Mouse (Mus musculus) liver, embryonic 15.5 days (tissue): ENCODE measurements around the gene Msn. TPM values are rescaled to one million over a fixed set of nuclear protein-coding genes. Genes with fewer than 3 reads are reported as not detected.
A peak's percentile ranks its signal among the peaks of the same experiment; 100 is the strongest.

Source experiments
- ATAC-seq: fragments of 200-750 bp; cut with Nextera tagmentation; 2 replicates; pipeline ENCODE4 v1.8.0; 2017; ENCODE audit warnings: moderate number of reproducible peaks, mild to moderate bottlenecking, moderate library complexity; ENCODE audit not compliant: insufficient read depth
- H3K27ac ChIP-seq: fragments of 300-500 bp; sonication (generic); replicated peaks from 2 replicates; pipeline ENCODE4 v1.5.1; 2015; ENCODE audit warnings: mild to moderate bottlenecking, inconsistent platforms
- H3K27me3 ChIP-seq: fragments of 300-500 bp; sonication (generic); 2 replicates; pipeline ENCODE4 v1.6.1; 2015; ENCODE audit warnings: mild to moderate bottlenecking, inconsistent platforms
- H3K36me3 ChIP-seq: fragments of 300-500 bp; sonication (generic); replicated peaks from 2 replicates; pipeline ENCODE4 v1.6.1; 2015; ENCODE audit warnings: moderate library complexity, mild to moderate bottlenecking, inconsistent platforms
- H3K4me1 ChIP-seq: fragments of 300-500 bp; sonication (generic); replicated peaks from 2 replicates; pipeline ENCODE4 v1.6.1; 2015; ENCODE audit warnings: inconsistent platforms
- H3K4me2 ChIP-seq: fragments of 300-500 bp; sonication (generic); 2 replicates; pipeline ENCODE4 v1.6.1; 2015; ENCODE audit warnings: moderate library complexity, mild to moderate bottlenecking, inconsistent platforms
- H3K4me3 ChIP-seq: fragments of 300-500 bp; sonication (generic); replicated peaks from 2 replicates; pipeline ENCODE4 v1.5.1; 2015; ENCODE audit warnings: mild to moderate bottlenecking, inconsistent platforms
- H3K9ac ChIP-seq: fragments of 300-500 bp; sonication (generic); 2 replicates; pipeline ENCODE4 v1.6.1; 2015; ENCODE audit warnings: moderate library complexity, mild to moderate bottlenecking, inconsistent platforms
- H3K9me3 ChIP-seq: fragments of 300-500 bp; sonication (generic); replicated peaks from 2 replicates; pipeline ENCODE4 v1.6.1; 2016; ENCODE audit warnings: inconsistent platforms
- WGBS: fragments of 180-500 bp; shearing (Covaris S2); methylation state at CpG from one replicate; pipeline ENCODE4 v1.1.7; 2015; ENCODE audit warnings: mixed read lengths; ENCODE audit not compliant: insufficient replicate concordance; 5-methylcytosine and 5-hydroxymethylcytosine counted together
- polyA plus RNA-seq: library from polyadenylated mRNA; unstranded; fragments of >200 nt; fragmentation: Nextera tagmentation; extraction: Ambion mirVana; gene quantifications from 2 replicates; pipeline ENCODE4 v1.2.1, GENCODE M21; 2015

The Msn gene
- polyA plus RNA-seq, 1 experiment from 2014 or later = 53.9 TPM

DNA sequence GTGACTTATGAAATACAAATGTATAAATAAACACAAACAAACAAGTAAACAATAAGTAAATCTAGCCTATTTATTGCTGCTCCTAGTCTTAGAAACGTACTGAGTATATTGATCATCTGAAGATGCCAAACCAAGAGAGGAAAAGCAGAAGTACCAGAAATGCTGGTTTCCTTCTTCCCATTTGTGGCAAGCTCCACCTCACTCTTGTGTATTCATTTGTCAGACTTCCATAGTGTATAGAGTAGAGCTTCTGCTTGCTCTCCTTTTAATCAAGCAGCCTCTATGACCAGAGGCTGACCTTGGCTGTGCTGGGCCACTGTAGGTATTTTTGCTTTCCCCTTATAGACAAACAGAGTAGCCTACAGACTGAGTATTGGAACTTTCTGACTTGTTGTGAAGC, 21.5 kb downstream of the Msn start:
- Histone ChIP-seq H3K9me3 (no peaks in the 10 kb centered on the region), H3K36me3 (no peaks in the 10 kb centered on the region), H3K27ac (no peak overlapping the region), H3K27me3 (no peaks in the 10 kb centered on the region), H3K9ac (no peak overlapping the region), H3K4me1 (no peaks in the 10 kb centered on the region), H3K4me3 (no peak overlapping the region), H3K4me2 (no peak overlapping the region)
- ATAC-seq = no peak
- WGBS = 32% methylated on average over 1 of the region's 1 CpGs

DNA sequence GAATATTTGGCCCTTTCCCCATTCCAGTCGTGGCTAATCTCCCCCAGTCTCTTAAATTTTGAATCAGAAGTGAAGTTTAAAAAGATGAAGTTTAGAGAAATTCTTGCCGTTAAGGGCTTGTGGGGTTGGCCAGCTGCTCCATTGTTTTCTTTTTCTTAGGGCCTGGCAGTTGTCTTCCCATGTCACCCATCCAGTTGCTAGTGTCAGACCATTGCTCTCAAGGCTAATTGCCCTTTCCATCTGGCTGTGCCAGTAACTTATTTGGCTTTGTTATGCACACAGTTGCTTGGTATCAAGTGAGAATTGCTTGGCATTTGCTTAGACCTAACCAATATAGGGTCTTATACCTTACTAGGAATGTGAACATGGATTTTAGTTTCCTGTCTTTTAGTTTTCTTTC, 24.2 kb downstream of the Msn start:
- 56% methylated on average over 2 of the region's 2 CpGs for WGBS
- no peaks in the 10 kb centered on the region for H3K27me3 ChIP-seq
- H3K9me3 ChIP-seq = no peaks in the 10 kb centered on the region
- H3K4me3 ChIP-seq = no peak overlapping the region
- no peak overlapping the region for H3K27ac ChIP-seq
- no peaks in the 10 kb centered on the region for H3K4me1 ChIP-seq
- no peaks in the 10 kb centered on the region for H3K36me3 ChIP-seq
- no peak overlapping the region for H3K4me2 ChIP-seq
- H3K9ac ChIP-seq = no peak overlapping the region
- ATAC-seq = no peak

DNA sequence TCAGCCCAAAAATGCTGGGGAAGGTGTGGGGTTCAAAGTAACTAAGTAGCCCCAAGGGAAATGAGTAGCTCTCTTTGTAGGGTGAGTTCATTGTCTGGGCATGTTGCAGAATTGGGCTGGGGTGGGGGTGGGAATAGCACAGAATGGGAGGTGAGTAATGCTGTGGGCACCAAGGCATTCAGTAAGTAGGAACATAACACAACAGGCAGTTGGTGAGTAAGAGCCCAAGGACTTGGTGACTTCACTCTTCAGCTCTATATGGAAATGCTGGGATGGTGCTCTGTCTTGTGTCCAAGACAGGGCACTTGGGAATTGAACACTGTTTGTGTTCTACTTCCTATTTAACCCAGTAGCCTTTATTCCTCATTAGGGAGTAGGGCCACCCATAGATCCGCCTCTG, 26.1 kb downstream of the Msn start:
- no peak overlapping the region for H3K4me3 ChIP-seq
- 61% methylated on average over 1 of the region's 1 CpGs for WGBS
- no peak overlapping the region for H3K27ac ChIP-seq
- ATAC-seq = no peak
- H3K27me3 ChIP-seq = no peaks in the 10 kb centered on the region
- no peaks in the 10 kb centered on the region for H3K36me3 ChIP-seq
- no peak overlapping the region for H3K9ac ChIP-seq
- no peaks in the 10 kb centered on the region for H3K9me3 ChIP-seq
- H3K4me2 ChIP-seq = no peak overlapping the region
- H3K4me1 ChIP-seq = no peaks in the 10 kb centered on the region

DNA sequence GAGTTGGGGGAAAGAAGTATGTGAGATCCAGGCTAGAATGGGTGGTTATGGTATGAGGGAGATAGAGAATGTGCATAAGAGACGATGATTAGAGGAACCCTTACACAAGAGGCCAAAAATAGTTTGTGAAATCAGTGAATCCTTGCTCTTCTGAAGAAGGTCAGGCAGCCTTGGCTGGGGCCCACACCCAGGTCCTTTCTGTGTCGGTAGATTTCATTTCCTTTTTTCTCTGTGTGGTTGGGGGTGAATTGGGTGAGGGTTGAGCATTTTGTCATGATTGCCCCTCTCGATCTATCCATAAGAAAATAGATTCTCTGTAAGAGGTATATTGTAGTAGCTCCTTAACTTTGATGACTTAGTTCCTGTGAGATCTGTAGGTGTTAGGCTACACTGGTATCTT, 31.0 kb downstream of the Msn start:
- no peak for ATAC-seq
- no peak overlapping the region for H3K9ac ChIP-seq
- no peaks in the 10 kb centered on the region for H3K9me3 ChIP-seq
- H3K4me1 ChIP-seq = peaks cover 11% of the 10 kb centered on the region
- no peaks in the 10 kb centered on the region for H3K36me3 ChIP-seq
- no peaks in the 10 kb centered on the region for H3K27me3 ChIP-seq
- no peak overlapping the region for H3K4me3 ChIP-seq
- no peak overlapping the region for H3K4me2 ChIP-seq
- H3K27ac ChIP-seq = no peak overlapping the region
- WGBS = 31% methylated on average over 3 of the region's 3 CpGs

DNA sequence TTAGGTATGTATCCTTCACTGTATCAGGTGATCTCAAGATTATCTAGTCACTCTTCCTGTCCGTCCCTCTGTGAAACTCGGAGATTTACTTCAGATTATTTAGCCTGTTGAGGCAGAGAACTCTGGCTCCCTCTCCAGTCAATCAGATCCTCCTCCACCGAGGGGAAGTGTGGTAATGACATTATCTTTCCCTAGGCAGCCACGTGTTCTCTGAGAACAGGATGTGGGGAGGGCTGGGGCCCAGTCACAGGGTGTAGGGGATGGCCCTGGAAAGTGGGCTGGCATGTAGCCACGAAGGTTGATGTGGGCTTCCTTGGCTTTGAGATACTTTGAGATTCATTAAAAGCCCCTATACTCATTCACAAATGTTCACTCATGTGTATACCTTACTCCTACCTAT, 34.3 kb downstream of the Msn start:
- 16% methylated on average over 5 of the region's 5 CpGs for WGBS

DNA sequence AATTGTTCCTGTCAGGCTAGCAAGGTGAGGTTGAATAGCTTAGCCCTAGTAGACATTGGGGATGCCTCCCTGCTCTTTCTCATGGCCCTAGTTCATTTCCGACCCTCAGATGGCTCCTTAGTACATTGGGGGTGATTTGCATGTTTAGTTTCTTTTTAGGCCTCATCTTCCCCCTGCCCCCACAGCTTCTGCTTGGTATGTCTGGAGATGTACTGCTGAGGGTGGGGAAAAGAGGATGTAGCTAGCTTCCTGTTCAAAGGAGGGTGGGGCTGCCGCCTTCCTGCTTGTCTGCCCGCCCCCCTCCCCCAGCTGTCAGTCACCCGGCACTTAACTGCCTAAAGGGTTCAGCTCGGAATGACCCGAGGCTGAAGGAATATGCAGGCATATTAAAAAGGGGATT, 34.8 kb downstream of the Msn start:
- no peak overlapping the region for H3K27ac ChIP-seq
- peaks cover 35% of the 10 kb centered on the region for H3K4me1 ChIP-seq
- H3K9me3 ChIP-seq = no peaks in the 10 kb centered on the region
- 13% methylated on average over 6 of the region's 6 CpGs for WGBS
- H3K4me2 ChIP-seq = peak overlapping the region; percentile 41
- no peaks in the 10 kb centered on the region for H3K27me3 ChIP-seq
- no peaks in the 10 kb centered on the region for H3K36me3 ChIP-seq
- H3K9ac ChIP-seq = no peak overlapping the region
- peak; percentile 65 for ATAC-seq
- H3K4me3 ChIP-seq = no peak overlapping the region

More for the DNA sequence above, 34.3 kb downstream of the Msn start:
- Histone ChIP-seq H3K9me3 (no peaks in the 10 kb centered on the region), H3K27ac (no peak overlapping the region), H3K27me3 (no peaks in the 10 kb centered on the region), H3K9ac (no peak overlapping the region), H3K4me1 (peaks cover 32% of the 10 kb centered on the region), H3K4me3 (no peak overlapping the region), H3K36me3 (no peaks in the 10 kb centered on the region), H3K4me2 (peak overlapping the region; percentile 41)
- peak; percentile 81 for ATAC-seq

DNA sequence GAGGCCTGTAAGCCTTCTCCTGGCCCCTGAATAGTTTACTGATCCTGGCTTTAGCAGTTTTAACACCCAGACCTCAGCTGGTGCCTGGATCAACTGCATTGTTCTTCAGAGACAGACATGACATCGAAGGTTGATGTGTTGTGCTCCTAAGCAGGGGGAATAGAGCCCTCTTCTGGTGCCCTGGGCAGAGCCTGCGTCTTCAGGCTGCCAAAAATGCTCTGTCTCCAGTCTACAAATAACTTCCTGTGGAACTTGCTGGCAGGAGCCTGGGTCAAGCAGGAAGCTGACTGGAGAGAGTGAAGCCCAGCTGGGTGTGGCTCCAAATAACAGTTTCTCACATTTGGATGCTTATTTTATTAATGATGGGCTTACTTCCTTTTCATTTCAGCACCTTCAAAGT, 37.4 kb downstream of the Msn start:
- Histone ChIP-seq H3K9ac (no peak overlapping the region), H3K4me1 (peaks cover 38% of the 10 kb centered on the region), H3K4me3 (no peak overlapping the region), H3K4me2 (no peak overlapping the region), H3K27me3 (no peaks in the 10 kb centered on the region), H3K9me3 (no peaks in the 10 kb centered on the region), H3K27ac (peak overlapping the region; percentile 41; the same call in 1 of the 2 replicates), H3K36me3 (no peaks in the 10 kb centered on the region)
- no peak for ATAC-seq
- WGBS = 17% methylated on average over 2 of the region's 2 CpGs

DNA sequence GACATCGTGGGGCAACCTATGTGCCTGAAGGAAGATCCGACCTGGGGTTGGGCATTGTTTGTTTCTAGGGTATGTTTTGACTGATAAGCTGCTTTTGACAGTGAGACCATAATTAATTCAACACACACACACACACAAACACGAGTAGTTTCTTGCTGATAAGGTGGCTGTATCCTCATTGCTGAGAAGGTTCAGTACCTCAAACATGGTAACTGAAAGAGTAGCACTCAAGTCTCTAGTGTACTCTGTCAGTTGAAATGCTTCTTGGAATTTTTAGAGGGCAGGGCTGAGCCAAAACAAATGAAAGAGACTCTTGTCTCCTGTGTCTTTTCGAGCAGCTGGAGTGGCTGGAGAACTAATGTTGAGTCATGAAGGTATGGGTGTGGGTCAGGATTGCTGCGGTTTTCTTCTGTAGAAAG, 38.4 kb downstream of the Msn start:
- no peaks in the 10 kb centered on the region for H3K9me3 ChIP-seq
- ATAC-seq = peak; percentile 38; the same call in 1 of the 2 replicates
- H3K36me3 ChIP-seq = no peaks in the 10 kb centered on the region
- H3K27ac ChIP-seq = peak overlapping the region; percentile 48; the same call in 1 of the 2 replicates
- no peaks in the 10 kb centered on the region for H3K27me3 ChIP-seq
- H3K4me2 ChIP-seq = peak overlapping the region; percentile 35
- no peak overlapping the region for H3K9ac ChIP-seq
- peaks cover 37% of the 10 kb centered on the region for H3K4me1 ChIP-seq
- 25% methylated on average over 5 of the region's 5 CpGs for WGBS
- H3K4me3 ChIP-seq = no peak overlapping the region

DNA sequence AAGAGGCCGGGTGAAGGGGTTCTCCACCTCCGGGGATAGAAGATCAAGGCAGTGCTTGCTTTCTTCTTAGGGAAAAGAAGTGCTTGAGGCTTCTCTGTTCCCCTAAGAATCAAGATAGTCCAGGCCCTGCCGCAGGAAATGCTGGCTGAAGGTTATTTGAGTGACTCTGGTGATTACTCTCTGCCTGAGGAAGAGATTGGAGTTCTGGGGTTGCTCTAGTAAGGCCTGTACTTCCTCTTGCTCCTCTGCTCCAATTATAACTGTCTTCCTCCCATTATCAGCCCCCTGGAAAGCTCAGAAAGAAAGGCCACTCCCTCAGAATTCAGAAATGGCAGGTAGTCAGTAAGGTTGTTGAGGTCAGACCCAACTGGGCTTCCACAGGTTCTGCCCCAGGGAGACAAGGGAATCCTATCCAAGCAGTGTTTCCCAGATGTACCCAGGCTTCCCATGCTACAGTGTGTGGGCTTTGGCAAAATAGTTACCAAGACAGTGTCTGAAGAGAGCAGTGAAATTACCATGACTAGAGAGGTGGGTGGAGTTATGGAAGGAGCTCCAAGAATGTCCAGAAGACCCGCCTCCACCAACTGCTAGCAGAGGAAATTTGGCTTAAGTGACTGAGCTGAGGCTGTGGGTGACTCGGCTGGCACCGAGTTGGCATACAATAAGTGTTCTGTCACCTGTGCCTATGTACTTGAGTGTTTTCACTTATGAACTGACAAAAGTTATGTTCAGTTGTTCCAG, 39.2 kb downstream of the Msn start:
- H3K27ac ChIP-seq = 0 out of 2 replicates have a peak overlapping the region, but pooled peaks have one; percentile 48

DNA sequence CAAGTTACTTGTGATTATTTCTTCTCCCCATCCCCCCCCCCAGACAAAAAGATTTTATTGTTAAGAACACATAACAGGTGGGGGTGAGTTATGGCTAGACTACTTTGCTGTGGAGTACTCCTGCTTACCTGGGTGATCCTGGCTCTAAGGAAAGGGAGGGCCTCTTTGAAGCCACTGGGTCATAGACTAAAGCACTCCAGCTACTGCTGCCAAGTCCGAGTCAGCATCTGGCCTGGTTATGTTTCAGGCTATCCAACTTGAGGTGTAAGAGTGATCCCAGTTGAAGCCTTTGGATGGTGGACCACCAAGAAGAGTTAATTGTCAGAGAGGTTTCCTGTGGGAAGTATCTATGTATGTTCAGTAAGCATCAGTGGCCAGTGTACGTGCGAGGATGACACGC, 39.7 kb downstream of the Msn start:
- Histone ChIP-seq H3K4me3 (no peak overlapping the region), H3K9me3 (no peaks in the 10 kb centered on the region), H3K4me2 (no peak overlapping the region), H3K27ac (no peak overlapping the region), H3K4me1 (peaks cover 29% of the 10 kb centered on the region), H3K27me3 (no peaks in the 10 kb centered on the region), H3K9ac (no peak overlapping the region), H3K36me3 (no peaks in the 10 kb centered on the region)
- no peak for ATAC-seq
- WGBS = 73% methylated on average over 4 of the region's 4 CpGs

More for the DNA sequence above, 39.2 kb downstream of the Msn start:
- Histone ChIP-seq H3K4me1 (peaks cover 31% of the 10 kb centered on the region), H3K4me2 (0 out of 2 replicates have a peak overlapping the region, but pooled peaks have one; percentile 35), H3K27me3 (no peaks in the 10 kb centered on the region), H3K4me3 (no peak overlapping the region), H3K9ac (no peak overlapping the region), H3K36me3 (no peaks in the 10 kb centered on the region), H3K9me3 (no peaks in the 10 kb centered on the region)
- ATAC-seq = no peak
- WGBS = 40% methylated on average over 6 of the region's 6 CpGs

DNA sequence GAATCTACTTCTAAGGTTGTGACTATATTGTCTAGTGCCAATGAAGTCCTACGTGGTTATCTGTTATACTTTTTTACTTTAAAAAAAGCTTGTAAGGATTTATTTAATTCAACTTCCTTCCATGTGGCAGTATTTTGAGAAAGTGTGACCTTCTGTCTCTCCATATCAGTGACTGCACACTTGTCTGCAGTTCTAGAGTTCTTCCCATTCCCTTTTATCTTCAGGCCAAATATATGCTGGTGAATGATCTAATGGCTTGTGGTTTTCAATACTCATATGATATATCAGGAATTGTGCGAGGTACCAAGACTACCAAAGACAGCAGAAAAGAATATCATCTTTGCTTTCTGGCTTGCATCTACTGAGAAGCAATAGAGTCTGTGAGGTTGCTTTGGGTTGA, 43.4 kb downstream of the Msn start:
- H3K9ac ChIP-seq = no peak overlapping the region
- ATAC-seq = no peak
- 25% methylated on average over 2 of the region's 2 CpGs for WGBS
- no peaks in the 10 kb centered on the region for H3K27me3 ChIP-seq
- no peaks in the 10 kb centered on the region for H3K36me3 ChIP-seq
- no peak overlapping the region for H3K4me2 ChIP-seq
- no peaks in the 10 kb centered on the region for H3K9me3 ChIP-seq
- no peak overlapping the region for H3K27ac ChIP-seq
- H3K4me1 ChIP-seq = peaks cover 14% of the 10 kb centered on the region
- H3K4me3 ChIP-seq = no peak overlapping the region
